Mouse (Mus musculus) CD4-positive, CD25-positive, alpha-beta regulatory T cell, adult 4 months (primary cell): ENCODE results near the gene Map1lc3b. TPM values are rescaled to one million over a fixed set of nuclear protein-coding genes. Genes with fewer than 3 reads are reported as not detected.
"Not testable (repeated sequence)": the region's sequence is repeated elsewhere in the genome, so short reads cannot be mapped to it uniquely, and the experiment has no call there.

ENCODE experiments used
- ATAC-seq: one replicate; pipeline ENCODE4 v1.8.0; 2017
- polyA plus RNA-seq, 2 experiments: library from polyadenylated mRNA; unstranded; fragments of 100-300 nt; shearing (Covaris generic); gene quantifications; one replicate each; pipeline ENCODE4 v1.2.1; 2017

The Map1lc3b gene
- polyA plus RNA-seq, 2 experiments from 2014 or later = 505 to 519 TPM

GRCm38 (mm10) chr8:121573275-121573674 is 16.9 kb upstream of the Map1lc3b start:
- no peak for ATAC-seq

- no peak for ATAC-seq
These were observed 14.5 kb upstream of the Map1lc3b start for GRCm38 (mm10) chr8:121575661-121576060.

- peak; percentile 4 for ATAC-seq
These were observed 12.1 kb upstream of the Map1lc3b start for GRCm38 (mm10) chr8:121577751-121578675.

- ATAC-seq = peak; percentile 72
These were observed 11.3 kb upstream of the Map1lc3b start, which contains the start of gene Fbxo31 for GRCm38 (mm10) chr8:121578676-121579451. TSS of gene Fbxo31 (minus strand) at chr8:121578806.

GRCm38 (mm10) chr8:121580465-121580864 is 9.7 kb upstream of the Map1lc3b start:
- no peak for ATAC-seq

- no peak for ATAC-seq
These were observed 6.5 kb upstream of the Map1lc3b start for GRCm38 (mm10) chr8:121583653-121584052.

- peak; percentile 0 for ATAC-seq
These were observed 5.4 kb upstream of the Map1lc3b start for GRCm38 (mm10) chr8:121584730-121585129.

- ATAC-seq = peak; percentile 89
These were observed 4.9 kb upstream of the Map1lc3b start for GRCm38 (mm10) chr8:121585159-121585825.

GRCm38 (mm10) chr8:121588750-121589149 is 1.4 kb upstream of the Map1lc3b start:
- ATAC-seq = no peak

GRCm38 (mm10) chr8:121589205-121589726 is 895 bp upstream of the Map1lc3b start:
- ATAC-seq = no peak

GRCm38 (mm10) chr8:121591178-121592066 is 1.3 kb downstream of the Map1lc3b start:
- ATAC-seq = peak; percentile 40

- no peak for ATAC-seq
These were observed 3.1 kb downstream of the Map1lc3b start for GRCm38 (mm10) chr8:121593293-121593692.

- no peak for ATAC-seq
These were observed 3.8 kb downstream of the Map1lc3b start for GRCm38 (mm10) chr8:121593983-121594382.

- not testable (repeated sequence) for ATAC-seq
These were observed 7.3 kb downstream of the Map1lc3b start for GRCm38 (mm10) chr8:121597492-121597891.

- no peak for ATAC-seq
These were observed 8.0 kb downstream of the Map1lc3b start for GRCm38 (mm10) chr8:121598190-121598589.

GRCm38 (mm10) chr8:121598892-121599291 is 8.7 kb downstream of the Map1lc3b start:
- ATAC-seq = peak; percentile 82

- no peak for ATAC-seq
These were observed 9.7 kb downstream of the Map1lc3b start for GRCm38 (mm10) chr8:121599842-121600241.

- no peak for ATAC-seq
These were observed 12.2 kb downstream of the Map1lc3b start for GRCm38 (mm10) chr8:121602411-121602810.

- ATAC-seq = peak; percentile 40
These were observed 12.7 kb downstream of the Map1lc3b start for GRCm38 (mm10) chr8:121602860-121603259.

GRCm38 (mm10) chr8:121603801-121604200 is 13.6 kb downstream of the Map1lc3b start:
- ATAC-seq = no peak

- ATAC-seq = no peak
These were observed 17.5 kb downstream of the Map1lc3b start for GRCm38 (mm10) chr8:121607661-121608060.
